Mouse (Mus musculus) MEL (cell line): ENCODE results near the gene Tmcc3.

Experiments
- CTCF ChIP-seq, 3 experiments: IDR thresholded peaks in 2 of 3; conservative IDR thresholded peaks in 1 of 3; 2 replicates each; pipeline ENCODE4 v1.5.1; 2011 to 2012; ENCODE audit warnings: low read length in 3 of 3, low read depth in 2 of 3, mild to moderate bottlenecking in 2 of 3, improper control_type of control experiment in 1 of 3, inconsistent platforms in 1 of 3, mixed read lengths in 1 of 3, moderate library complexity in 1 of 3; ENCODE audit not compliant: control insufficient read depth in 1 of 3, insufficient read depth in 1 of 3, poor library complexity in 1 of 3, severe bottlenecking in 1 of 3
- EP300 ChIP-seq, 2 experiments: IDR thresholded peaks; 2 replicates each; pipeline ENCODE4 v1.6.1; 2011; ENCODE audit warnings: improper control_type of control experiment in 2 of 2, low read length in 2 of 2, low read depth in 1 of 2, mild to moderate bottlenecking in 1 of 2
- HCFC1 ChIP-seq: IDR thresholded peaks from 2 replicates; pipeline ENCODE4 v1.6.1; 2012; ENCODE audit warnings: low read depth, mild to moderate bottlenecking, inconsistent platforms, low read length, improper control_type of control experiment, moderate library complexity
- MAX ChIP-seq: IDR thresholded peaks from 2 replicates; pipeline ENCODE4 v1.6.1; 2011; ENCODE audit warnings: low read length, improper control_type of control experiment
- MEF2A ChIP-seq: IDR thresholded peaks from 2 replicates; pipeline ENCODE4 v1.6.1; 2014; ENCODE audit warnings: low read depth, mild to moderate bottlenecking, inconsistent platforms, low read length, improper control_type of control experiment; ENCODE audit not compliant: poor library complexity, insufficient replicate concordance, severe bottlenecking; ENCODE audit errors: extremely low read depth
- POLR2A ChIP-seq, 2 experiments: IDR thresholded peaks; 2 replicates each; pipeline ENCODE4 v1.6.1; 2011 to 2012; ENCODE audit warnings: low read length in 2 of 2, mild to moderate bottlenecking in 2 of 2, control low read depth in 1 of 2, improper control_type of control experiment in 1 of 2, low read depth in 1 of 2, moderate library complexity in 1 of 2; ENCODE audit not compliant: control insufficient read depth in 1 of 2, insufficient read depth in 1 of 2, poor library complexity in 1 of 2
- RCOR1 ChIP-seq: IDR thresholded peaks from 2 replicates; pipeline ENCODE4 v1.6.1; 2012; ENCODE audit warnings: low read depth, mild to moderate bottlenecking, inconsistent platforms, low read length, improper control_type of control experiment
- USF1 ChIP-seq: IDR thresholded peaks from 2 replicates; pipeline ENCODE4 v1.6.1; 2014; ENCODE audit warnings: low read depth, mild to moderate bottlenecking, inconsistent platforms, low read length, improper control_type of control experiment, moderate library complexity
- ZC3H11A ChIP-seq: IDR thresholded peaks from 2 replicates; pipeline ENCODE4 v1.6.1; 2012; ENCODE audit warnings: low read depth, mild to moderate bottlenecking, inconsistent platforms, low read length, improper control_type of control experiment
- ZNF384 ChIP-seq: IDR thresholded peaks from 2 replicates; pipeline ENCODE4 v1.6.1; 2012; ENCODE audit warnings: low read depth, mild to moderate bottlenecking, inconsistent platforms, low read length, improper control_type of control experiment

DNA sequence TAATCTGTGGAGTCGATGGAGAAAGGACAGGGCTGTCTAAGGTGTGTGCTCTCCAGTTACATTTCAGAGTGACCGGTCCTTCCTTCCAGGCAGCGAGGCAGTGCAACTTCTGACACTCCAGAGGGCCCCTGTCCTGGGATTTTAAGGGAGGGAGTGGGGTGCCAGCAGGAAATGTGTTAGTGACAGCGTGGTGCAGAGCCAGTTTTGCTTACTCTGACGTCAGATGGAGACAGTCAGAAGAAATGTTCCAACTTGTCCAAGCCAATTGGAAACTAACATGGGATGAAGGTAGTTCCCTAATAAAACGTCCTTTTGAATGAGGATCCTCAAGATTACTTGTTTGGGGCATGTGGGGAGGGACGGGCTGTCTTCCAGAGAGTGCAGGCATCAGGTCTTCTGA is 258.0 kb downstream of the Tmcc3 start:
- TF ChIP-seq ZNF384: no peak
- TF ChIP-seq USF1: no peak
- no peak for TF ChIP-seq CTCF (IDR thresholded peaks at IDR 0.05 in 2 of 3, conservative IDR thresholded peaks at IDR 0.05 in 1 of 3; ENCODE audit: control insufficient read depth in 1 of 3, insufficient read depth in 1 of 3, low read depth in 2 of 3, low read length in 3 of 3, poor library complexity in 1 of 3, severe bottlenecking in 1 of 3)
- no peak for TF ChIP-seq MAX
- TF ChIP-seq ZC3H11A: no peak
- no peak for TF ChIP-seq POLR2A (IDR thresholded peaks at IDR 0.05; ENCODE audit: control insufficient read depth in 1 of 2, insufficient read depth in 1 of 2, low read depth in 1 of 2, low read length in 2 of 2, poor library complexity in 1 of 2)
- TF ChIP-seq MEF2A: no peak
- TF ChIP-seq EP300 (IDR thresholded peaks at IDR 0.05; ENCODE audit: low read depth in 1 of 2, low read length in 2 of 2): no peak
- TF ChIP-seq HCFC1: no peak
- TF ChIP-seq RCOR1: no peak
